Mouse (Mus musculus) MEL (cell line): ENCODE results near the gene Inpp4b. TPM values are rescaled to one million over a fixed set of nuclear protein-coding genes. Genes with fewer than 3 reads are reported as not detected.
A peak's percentile ranks its signal among the peaks of the same experiment; 100 is the strongest.

ENCODE experiments used
- DNase-seq: peaks from one replicate; pipeline ENCODE4 v3.0.0; 2011; ENCODE audit warnings: low read depth, low spot score
- H3K27ac ChIP-seq: 2 replicates; pipeline ENCODE4 v1.5.1; 2012; ENCODE audit warnings: low read depth, mild to moderate bottlenecking, control low read depth, low read length, moderate library complexity; ENCODE audit not compliant: control insufficient read depth
- H3K27me3 ChIP-seq, 2 experiments: fragments of 150-350 bp in 1 of 2; sonication (generic) in 1 of 2; 2 replicates each; pipeline ENCODE4 v1.6.1; 2012; ENCODE audit warnings: low read length in 2 of 2, mild to moderate bottlenecking in 2 of 2, improper control_type of control experiment in 1 of 2, moderate library complexity in 1 of 2; ENCODE audit not compliant: insufficient read depth in 2 of 2, control insufficient read depth in 1 of 2
- H3K36me3 ChIP-seq, 2 experiments: 2 replicates each; pipeline ENCODE4 v1.6.1; 2012 to 2014; ENCODE audit warnings: low read length in 2 of 2, improper control_type of control experiment in 1 of 2, inconsistent platforms in 1 of 2, mild to moderate bottlenecking in 1 of 2; ENCODE audit not compliant: insufficient read depth in 2 of 2, control insufficient read depth in 1 of 2
- H3K4me1 ChIP-seq, 2 experiments: fragments of 150-350 bp in 1 of 2; sonication (generic) in 1 of 2; 2 replicates each; pipeline ENCODE4 v1.6.1; 2012; ENCODE audit warnings: low read length in 2 of 2, improper control_type of control experiment in 1 of 2, mild to moderate bottlenecking in 1 of 2; ENCODE audit not compliant: insufficient read depth in 2 of 2, control insufficient read depth in 1 of 2
- H3K4me3 ChIP-seq, 2 experiments: fragments of 150-350 bp in 1 of 2; sonication (generic) in 1 of 2; 2 replicates each; pipeline ENCODE4 v1.5.1; 2012; ENCODE audit warnings: low read depth in 2 of 2, low read length in 2 of 2, mild to moderate bottlenecking in 2 of 2, moderate library complexity in 2 of 2, control low read depth in 1 of 2, improper control_type of control experiment in 1 of 2; ENCODE audit not compliant: control insufficient read depth in 1 of 2, insufficient read depth in 1 of 2
- H3K79me2 ChIP-seq: 2 replicates; pipeline ENCODE4 v1.6.1; 2012; ENCODE audit warnings: mild to moderate bottlenecking, low read length, moderate library complexity; ENCODE audit not compliant: control insufficient read depth, poor library complexity, insufficient read depth
- H3K9ac ChIP-seq: 2 replicates; pipeline ENCODE4 v1.6.1; 2012; ENCODE audit warnings: low read depth, mild to moderate bottlenecking, control low read depth, low read length, moderate library complexity; ENCODE audit not compliant: control insufficient read depth, poor library complexity, severe bottlenecking
- H3K9me3 ChIP-seq: fragments of 150-350 bp; sonication (generic); replicated peaks from 2 replicates; pipeline ENCODE4 v1.6.1; 2012; ENCODE audit warnings: mild to moderate bottlenecking, low read length, improper control_type of control experiment, moderate library complexity; ENCODE audit not compliant: insufficient read depth
- CHD1 ChIP-seq: IDR thresholded peaks from 2 replicates; pipeline ENCODE4 v1.6.1; 2012; ENCODE audit warnings: low read depth, mild to moderate bottlenecking, inconsistent platforms, low read length, improper control_type of control experiment
- CTCF ChIP-seq, 3 experiments: IDR thresholded peaks in 2 of 3; conservative IDR thresholded peaks in 1 of 3; 2 replicates each; pipeline ENCODE4 v1.5.1; 2011 to 2012; ENCODE audit warnings: low read length in 3 of 3, low read depth in 2 of 3, mild to moderate bottlenecking in 2 of 3, improper control_type of control experiment in 1 of 3, inconsistent platforms in 1 of 3, mixed read lengths in 1 of 3, moderate library complexity in 1 of 3; ENCODE audit not compliant: control insufficient read depth in 1 of 3, insufficient read depth in 1 of 3, poor library complexity in 1 of 3, severe bottlenecking in 1 of 3
- E2F4 ChIP-seq: IDR thresholded peaks from 2 replicates; pipeline ENCODE4 v1.6.1; 2011; ENCODE audit warnings: low read depth, low read length, improper control_type of control experiment, borderline replicate concordance
- ELF1 ChIP-seq: IDR thresholded peaks from 2 replicates; pipeline ENCODE4 v1.6.1; 2014; ENCODE audit warnings: low read depth, mild to moderate bottlenecking, inconsistent platforms, low read length, improper control_type of control experiment, moderate library complexity
- GATA1 ChIP-seq: IDR thresholded peaks from 2 replicates; pipeline ENCODE4 v1.6.1; 2011; ENCODE audit warnings: low read depth, low read length, improper control_type of control experiment
- HCFC1 ChIP-seq: IDR thresholded peaks from 2 replicates; pipeline ENCODE4 v1.6.1; 2012; ENCODE audit warnings: low read depth, mild to moderate bottlenecking, inconsistent platforms, low read length, improper control_type of control experiment, moderate library complexity
- JUND ChIP-seq: IDR thresholded peaks from 2 replicates; pipeline ENCODE4 v1.6.1; 2011; ENCODE audit warnings: low read depth, mild to moderate bottlenecking, improper control_type of control experiment, low read length
- KAT2A ChIP-seq: conservative IDR thresholded peaks from 2 replicates; pipeline ENCODE4 v1.6.1; 2012; ENCODE audit warnings: low read depth, low read length, improper control_type of control experiment, inconsistent platforms
- MAFK ChIP-seq: IDR thresholded peaks from 2 replicates; pipeline ENCODE4 v1.6.1; 2011; ENCODE audit warnings: low read depth, mild to moderate bottlenecking, low read length, improper control_type of control experiment, borderline replicate concordance
- MAZ ChIP-seq: IDR thresholded peaks from 2 replicates; pipeline ENCODE4 v1.6.1; 2012; ENCODE audit warnings: low read depth, mild to moderate bottlenecking, inconsistent platforms, low read length, improper control_type of control experiment
- MYC ChIP-seq: IDR thresholded peaks from 2 replicates; pipeline ENCODE4 v1.6.1; 2011; ENCODE audit warnings: low read depth, mild to moderate bottlenecking, low read length, improper control_type of control experiment, moderate library complexity
- NELFE ChIP-seq: IDR thresholded peaks from 2 replicates; pipeline ENCODE4 v1.6.1; 2011; ENCODE audit warnings: low read depth, low read length, improper control_type of control experiment
- POLR2A ChIP-seq, 2 experiments: IDR thresholded peaks; 2 replicates each; pipeline ENCODE4 v1.6.1; 2011 to 2012; ENCODE audit warnings: low read length in 2 of 2, mild to moderate bottlenecking in 2 of 2, control low read depth in 1 of 2, improper control_type of control experiment in 1 of 2, low read depth in 1 of 2, moderate library complexity in 1 of 2; ENCODE audit not compliant: control insufficient read depth in 1 of 2, insufficient read depth in 1 of 2, poor library complexity in 1 of 2
- POLR2AphosphoS2 ChIP-seq: IDR thresholded peaks from 2 replicates; pipeline ENCODE4 v1.6.1; 2011; ENCODE audit warnings: low read length, improper control_type of control experiment
- POLR2AphosphoS5 ChIP-seq: IDR thresholded peaks from 2 replicates; pipeline ENCODE4 v1.6.1; 2012; ENCODE audit warnings: low read depth, borderline replicate concordance, mild to moderate bottlenecking, inconsistent platforms, low read length, moderate library complexity, mixed read lengths
- RAD21 ChIP-seq: IDR thresholded peaks from 2 replicates; pipeline ENCODE4 v1.6.1; 2011; ENCODE audit warnings: mild to moderate bottlenecking, low read depth, low read length, improper control_type of control experiment
- RCOR1 ChIP-seq: IDR thresholded peaks from 2 replicates; pipeline ENCODE4 v1.6.1; 2012; ENCODE audit warnings: low read depth, mild to moderate bottlenecking, inconsistent platforms, low read length, improper control_type of control experiment
- SMC3 ChIP-seq: IDR thresholded peaks from 2 replicates; pipeline ENCODE4 v1.6.1; 2011; ENCODE audit warnings: low read depth, low read length, improper control_type of control experiment
- TAL1 ChIP-seq: IDR thresholded peaks from 2 replicates; pipeline ENCODE4 v1.6.1; 2012; ENCODE audit warnings: mild to moderate bottlenecking, inconsistent platforms, low read length, moderate library complexity, mixed read lengths
- TBP ChIP-seq: IDR thresholded peaks from 2 replicates; pipeline ENCODE4 v1.8.0; 2011; ENCODE audit warnings: low read depth, low read length, improper control_type of control experiment
- ZC3H11A ChIP-seq: IDR thresholded peaks from 2 replicates; pipeline ENCODE4 v1.6.1; 2012; ENCODE audit warnings: low read depth, mild to moderate bottlenecking, inconsistent platforms, low read length, improper control_type of control experiment
- ZKSCAN1 ChIP-seq: IDR thresholded peaks from 2 replicates; pipeline ENCODE4 v1.6.1; 2012; ENCODE audit warnings: low read depth, mild to moderate bottlenecking, inconsistent platforms, low read length, improper control_type of control experiment, moderate library complexity
- ZNF384 ChIP-seq: IDR thresholded peaks from 2 replicates; pipeline ENCODE4 v1.6.1; 2012; ENCODE audit warnings: low read depth, mild to moderate bottlenecking, inconsistent platforms, low read length, improper control_type of control experiment
- polyA plus RNA-seq, 2 experiments: library from polyadenylated mRNA; stranded (reverse) in 1 of 2; unstranded in 1 of 2; fragments of >175 nt in 1 of 2; fragments of >200 nt in 1 of 2; gene quantifications; 2 replicates each; pipeline versions ENCODE4 v1.2.1 to v1.2.4; 2012; ENCODE audit warnings: low replicate concordance in 2 of 2, low read depth in 1 of 2; ENCODE audit not compliant: insufficient read length in 2 of 2, insufficient read depth in 1 of 2, missing spikeins in 1 of 2
- total RNA-seq: library from RNA; depleted of rRNA; stranded (reverse); fragments of 300-350 nt; gene quantifications from 2 replicates; pipeline ENCODE4 v1.2.3, GENCODE M21; 2012

Gene Inpp4b
- total and polyA plus RNA-seq, 3 experiments, result 12.3 to 26.9 (median 13.6) TPM

GRCm38 (mm10) chr8:81454830-81455229, 112.5 kb downstream of the Inpp4b start (continued):
- TF ChIP-seq RAD21 (no peak), JUND (no peak)

GRCm38 (mm10) chr8:81463762-81464161, 121.4 kb downstream of the Inpp4b start:
- no peaks in the 10 kb centered on the region for H3K79me2 ChIP-seq
- TF ChIP-seq GATA1, result no peak
- TF ChIP-seq, all 39 proteins: peak for 0
- Histone ChIP-seq H3K9me3 (no peaks in the 10 kb centered on the region), H3K9ac (no peak overlapping the region), H3K4me1 (no peaks in the 10 kb centered on the region), H3K27me3 (no peaks in the 10 kb centered on the region), H3K36me3 (no peaks in the 10 kb centered on the region), H3K27ac (no peak overlapping the region), H3K4me3 (no peak overlapping the region)
- DNase-seq, result no peak

DNA sequence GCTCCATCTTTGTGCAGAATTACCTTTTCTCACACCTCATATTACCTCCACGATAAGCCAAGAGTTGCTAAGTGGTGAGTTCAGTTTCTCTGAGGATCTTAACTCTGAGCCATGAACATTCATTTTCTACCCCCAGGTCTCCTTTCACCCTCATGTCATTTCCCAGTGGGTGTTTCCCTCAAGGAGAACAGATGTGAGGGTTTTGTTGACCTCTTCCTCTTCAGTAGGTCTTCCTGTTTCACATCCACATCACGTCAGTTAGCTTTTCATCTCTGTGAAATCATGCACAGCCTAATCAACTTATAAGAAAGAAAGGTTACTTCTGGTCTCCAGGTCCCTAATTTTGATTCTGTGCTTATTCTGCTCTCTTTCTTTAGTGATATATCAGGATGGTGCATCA, 124.4 kb downstream of the Inpp4b start:
- H3K79me2 ChIP-seq, result no peaks in the 10 kb centered on the region
- no peak overlapping the region for H3K4me3 ChIP-seq
- no peak for DNase-seq
- H3K27me3 ChIP-seq, result no peaks in the 10 kb centered on the region
- no peaks in the 10 kb centered on the region for H3K4me1 ChIP-seq
- no peaks in the 10 kb centered on the region for H3K9me3 ChIP-seq
- TF ChIP-seq CTCF (IDR thresholded peaks at IDR 0.05 in 2 of 3, conservative IDR thresholded peaks at IDR 0.05 in 1 of 3; ENCODE audit: control insufficient read depth in 1 of 3, insufficient read depth in 1 of 3, low read depth in 2 of 3, low read length in 3 of 3, poor library complexity in 1 of 3, severe bottlenecking in 1 of 3) (no peak), NELFE (no peak), POLR2AphosphoS2 (no peak), TBP (no peak), ZKSCAN1 (no peak), MAFK (no peak)
- no peak overlapping the region for H3K9ac ChIP-seq
- H3K36me3 ChIP-seq, result no peaks in the 10 kb centered on the region
- no peak overlapping the region for H3K27ac ChIP-seq

DNA sequence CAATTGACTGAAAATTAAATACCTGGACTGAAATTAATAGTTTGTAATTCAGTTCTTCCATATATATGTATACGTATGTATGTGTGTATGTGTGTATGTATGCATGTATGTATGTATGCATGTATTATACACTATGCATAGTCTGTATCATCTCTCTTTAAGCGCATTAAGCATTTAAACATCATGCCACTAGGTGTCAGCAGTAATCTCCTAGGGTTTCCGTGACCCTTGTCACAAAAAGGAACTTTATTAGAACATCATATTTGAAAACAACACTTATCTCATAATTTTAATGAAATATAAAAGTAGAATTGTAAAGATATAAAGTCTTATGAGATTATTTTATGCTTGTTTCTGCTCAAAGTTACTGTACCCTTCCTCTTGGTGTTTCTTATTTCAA, 136.3 kb downstream of the Inpp4b start:
- no peaks in the 10 kb centered on the region; a peak in 1 of 4 replicates for H3K36me3 ChIP-seq
- no peaks in the 10 kb centered on the region for H3K27me3 ChIP-seq
- no peaks in the 10 kb centered on the region for H3K9me3 ChIP-seq
- H3K4me1 ChIP-seq, result no peaks in the 10 kb centered on the region
- no peaks in the 10 kb centered on the region for H3K79me2 ChIP-seq
- no peak overlapping the region for H3K27ac ChIP-seq
- no peak overlapping the region for H3K9ac ChIP-seq
- no peak overlapping the region for H3K4me3 ChIP-seq
- peak; percentile 73 for DNase-seq
- no peak for TF ChIP-seq TBP
- peak; percentile 95 for TF ChIP-seq RAD21
- no peak for TF ChIP-seq POLR2AphosphoS5
- TF ChIP-seq KAT2A, result no peak
- no peak for TF ChIP-seq TAL1
- TF ChIP-seq POLR2AphosphoS2, result no peak
- TF ChIP-seq MAFK, result no peak
- TF ChIP-seq HCFC1, result no peak
- TF ChIP-seq NELFE, result no peak
- peak in 2 of 3 experiments; percentile 52 to 84; a peak in 4 of 6 replicates for TF ChIP-seq CTCF (IDR thresholded peaks at IDR 0.05 in 2 of 3, conservative IDR thresholded peaks at IDR 0.05 in 1 of 3; ENCODE audit: control insufficient read depth in 1 of 3, insufficient read depth in 1 of 3, low read depth in 2 of 3, low read length in 3 of 3, poor library complexity in 1 of 3, severe bottlenecking in 1 of 3)
- no peak for TF ChIP-seq RCOR1
- no peak for TF ChIP-seq POLR2A (IDR thresholded peaks at IDR 0.05; ENCODE audit: control insufficient read depth in 1 of 2, insufficient read depth in 1 of 2, low read depth in 1 of 2, low read length in 2 of 2, poor library complexity in 1 of 2)
- no peak for TF ChIP-seq MYC
- no peak for TF ChIP-seq MAZ
- TF ChIP-seq ZC3H11A, result peak; percentile 95
- no peak for TF ChIP-seq E2F4
- TF ChIP-seq ELF1, result no peak
- peak; percentile 95 for TF ChIP-seq SMC3
- TF ChIP-seq ZNF384, result no peak
- TF ChIP-seq CHD1, result no peak
- TF ChIP-seq, all 39 proteins: peak for 4
